Mouse (Mus musculus) cerebellum, adult 2 months (tissue): ENCODE measurements around the gene Rpl10. TPM values are rescaled to one million over a fixed set of nuclear protein-coding genes. Genes with fewer than 3 reads are reported as not detected.
A peak's percentile ranks its signal among the peaks of the same experiment; 100 is the strongest.

Experiments used
- DNase-seq, 2 experiments: peaks; one replicate each; pipeline ENCODE4 v3.0.0; 2021
- H3K27ac ChIP-seq: fragments of 200-500 bp; 2 replicates; pipeline ENCODE4 v1.5.1; 2012; ENCODE audit warnings: low read length, control low read depth, inconsistent platforms; ENCODE audit not compliant: insufficient read depth
- H3K27me3 ChIP-seq: fragments of 200-500 bp; 2 replicates; pipeline ENCODE4 v1.6.1; 2012; ENCODE audit warnings: inconsistent platforms, mild to moderate bottlenecking, low read length, moderate library complexity; ENCODE audit not compliant: control insufficient read depth, insufficient read depth
- H3K4me1 ChIP-seq: fragments of 200-500 bp; 2 replicates; pipeline ENCODE4 v1.6.1; 2011; ENCODE audit warnings: low read length; ENCODE audit not compliant: control insufficient read depth, insufficient read depth
- H3K4me3 ChIP-seq: fragments of 200-500 bp; replicated peaks from 2 replicates; pipeline ENCODE3; 2011; ENCODE audit warnings: mild to moderate bottlenecking, low read depth, low read length, control low read depth; ENCODE audit not compliant: insufficient read depth
- CTCF ChIP-seq: fragments of 200-500 bp; IDR thresholded peaks from 2 replicates; pipeline ENCODE4 v1.5.1; 2011; ENCODE audit warnings: low read depth, mild to moderate bottlenecking, control low read depth, low read length, moderate library complexity, borderline replicate concordance; ENCODE audit not compliant: insufficient read depth
- POLR2A ChIP-seq: fragments of 200-500 bp; IDR thresholded peaks from 2 replicates; pipeline ENCODE4 v1.6.1; 2011; ENCODE audit warnings: low read length, control low read depth, borderline replicate concordance; ENCODE audit not compliant: insufficient read depth
- WGBS: fragments of 180-500 bp; shearing (Covaris S2); methylation state at CpG from one replicate; pipeline ENCODE4 v1.1.7; 2018; 5-methylcytosine and 5-hydroxymethylcytosine counted together
- polyA plus RNA-seq: library from polyadenylated mRNA; depleted of rRNA; stranded (reverse); fragments of >200 nt; gene quantifications from 2 replicates; pipeline ENCODE4 v1.2.3, GENCODE M21; 2012

Gene Rpl10
- polyA plus RNA-seq, 1 experiment = 570 TPM

GRCm38 (mm10) chrX:74245687-74246086, 24.9 kb upstream of the Rpl10 start:
- 6% methylated on average over 21 of the region's 21 CpGs for WGBS
- H3K27ac ChIP-seq = peak overlapping the region; percentile 72
- peak; percentile 77 to 80 for DNase-seq
- TF ChIP-seq POLR2A = peak; percentile 36; the same call in 1 of the 2 replicates
- no peak for TF ChIP-seq CTCF
- H3K27me3 ChIP-seq = no peaks in the 10 kb centered on the region
- H3K4me3 ChIP-seq = peak overlapping the region; percentile 92
- H3K4me1 ChIP-seq = peaks cover 5% of the 10 kb centered on the region; the same call in 1 of the 2 replicates

- Histone ChIP-seq H3K4me3 (peak overlapping the region; percentile 92), H3K27me3 (no peaks in the 10 kb centered on the region), H3K27ac (peak overlapping the region; percentile 72), H3K4me1 (peaks cover 5% of the 10 kb centered on the region; the same call in 1 of the 2 replicates)
- peak; percentile 85 to 92 for DNase-seq
- TF ChIP-seq CTCF (no peak), POLR2A (peak; percentile 80)
- 10% methylated on average over 36 of the region's 38 CpGs for WGBS
Observed at GRCm38 (mm10) chrX:74246213-74246681, 24.4 kb upstream of the Rpl10 start.

- DNase-seq = no peak
- no peak overlapping the region for H3K27ac ChIP-seq
- H3K4me1 ChIP-seq = peaks cover 5% of the 10 kb centered on the region; the same call in 1 of the 2 replicates
- whole genome bisulfite sequencing = 4% methylated on average over 15 of the region's 15 CpGs
- no peak for TF ChIP-seq CTCF
- TF ChIP-seq POLR2A = no peak
- peak overlapping the region; percentile 76 for H3K4me3 ChIP-seq
- H3K27me3 ChIP-seq = no peaks in the 10 kb centered on the region
Observed at GRCm38 (mm10) chrX:74246693-74247092, 23.9 kb upstream of the Rpl10 start.

- peak; percentile 47; the same call in 1 of the 2 replicates for TF ChIP-seq CTCF
- TF ChIP-seq POLR2A = no peak
- Histone ChIP-seq H3K4me3 (peak overlapping the region; percentile 31), H3K27me3 (no peaks in the 10 kb centered on the region), H3K27ac (peak overlapping the region; percentile 54; the same call in 1 of the 2 replicates), H3K4me1 (peaks cover 5% of the 10 kb centered on the region; the same call in 1 of the 2 replicates)
- DNase-seq = peak; percentile 45 to 64
- 15% methylated on average over 3 of the region's 3 CpGs for WGBS
Observed at GRCm38 (mm10) chrX:74248651-74249050, 22.0 kb upstream of the Rpl10 start.

GRCm38 (mm10) chrX:74249615-74250014, 21.0 kb upstream of the Rpl10 start, which contains the start of gene Flna:
Flna (minus strand) TSS chrX:74249820.
- 8% methylated on average over 35 of the region's 38 CpGs for WGBS
- H3K4me3 ChIP-seq = peak within 1 kb of the TSS; percentile 74
- no peaks in the 10 kb centered on the region for H3K27me3 ChIP-seq
- TF ChIP-seq POLR2A = 0 out of 2 replicates have a peak, but pooled peaks have one; percentile 37
- peak; percentile 28; the same call in 1 of the 2 replicates for TF ChIP-seq CTCF
- DNase-seq = peak; percentile 79 to 83
- H3K27ac ChIP-seq = peak within 1 kb of the TSS; percentile 93
- peaks cover 5% of the 10 kb centered on the region; the same call in 1 of the 2 replicates for H3K4me1 ChIP-seq

GRCm38 (mm10) chrX:74254153-74254887, 16.3 kb upstream of the Rpl10 start, which contains the start of gene Emd:
Emd (plus strand) TSS chrX:74254687.
- TF ChIP-seq CTCF = no peak
- TF ChIP-seq POLR2A = peak; percentile 56; the same call in 1 of the 2 replicates
- no peaks in the 10 kb centered on the region for H3K27me3 ChIP-seq
- WGBS = 11% methylated on average over 39 of the region's 39 CpGs

GRCm38 (mm10) chrX:74254888-74255565, 15.6 kb upstream of the Rpl10 start:
- peak overlapping the region; percentile 98 for H3K4me3 ChIP-seq
- peak overlapping the region; percentile 99 for H3K27ac ChIP-seq
- 16% methylated on average over 31 of the region's 31 CpGs for WGBS
- H3K4me1 ChIP-seq = peaks cover 3% of the 10 kb centered on the region; the same call in 1 of the 2 replicates
- H3K27me3 ChIP-seq = no peaks in the 10 kb centered on the region
- TF ChIP-seq CTCF = no peak
- no peak for TF ChIP-seq POLR2A
- no peak for DNase-seq

More at GRCm38 (mm10) chrX:74254153-74254887, 16.3 kb upstream of the Rpl10 start, which contains the start of gene Emd:
- peak; percentile 87 to 95 for DNase-seq
- Histone ChIP-seq H3K4me3 (peak within 1 kb of the TSS; percentile 98), H3K4me1 (peaks cover 5% of the 10 kb centered on the region; the same call in 1 of the 2 replicates), H3K27ac (peak within 1 kb of the TSS; percentile 99)
